Mouse (Mus musculus) brain, embryonic 14.5 days (tissue): ENCODE measurements around the gene Sesn1. TPM values are rescaled to one million over a fixed set of nuclear protein-coding genes. Genes with fewer than 3 reads are reported as not detected.
"Not testable (repeated sequence)": the region's sequence is repeated elsewhere in the genome, so short reads cannot be mapped to it uniquely, and the experiment has no call there.

Experiments used
- DNase-seq: peaks from one replicate; pipeline ENCODE4 v3.0.0-alpha.2; 2011; ENCODE audit warnings: low read depth
- CTCF ChIP-seq: fragments of 200-500 bp; IDR thresholded peaks from 2 replicates; pipeline ENCODE4 v1.5.1; 2012; ENCODE audit warnings: inconsistent platforms, mild to moderate bottlenecking, moderate library complexity, borderline replicate concordance; ENCODE audit not compliant: insufficient read depth, insufficient read length; ENCODE audit errors: extremely low read depth
- POLR2A ChIP-seq: fragments of 200-500 bp; IDR thresholded peaks from 2 replicates; pipeline ENCODE4 v1.6.1; 2012; ENCODE audit warnings: mild to moderate bottlenecking, inconsistent platforms, borderline replicate concordance; ENCODE audit not compliant: poor library complexity, insufficient read depth, insufficient read length, severe bottlenecking; ENCODE audit errors: extremely low read depth
- polyA plus RNA-seq: library from polyadenylated mRNA; depleted of rRNA; stranded (reverse); fragments of >200 nt; gene quantifications from 2 replicates; pipeline ENCODE4 v1.2.3, GENCODE M21; 2012

Sesn1 gene
- polyA plus RNA-seq, 1 experiment, result 32.2 TPM

DNA sequence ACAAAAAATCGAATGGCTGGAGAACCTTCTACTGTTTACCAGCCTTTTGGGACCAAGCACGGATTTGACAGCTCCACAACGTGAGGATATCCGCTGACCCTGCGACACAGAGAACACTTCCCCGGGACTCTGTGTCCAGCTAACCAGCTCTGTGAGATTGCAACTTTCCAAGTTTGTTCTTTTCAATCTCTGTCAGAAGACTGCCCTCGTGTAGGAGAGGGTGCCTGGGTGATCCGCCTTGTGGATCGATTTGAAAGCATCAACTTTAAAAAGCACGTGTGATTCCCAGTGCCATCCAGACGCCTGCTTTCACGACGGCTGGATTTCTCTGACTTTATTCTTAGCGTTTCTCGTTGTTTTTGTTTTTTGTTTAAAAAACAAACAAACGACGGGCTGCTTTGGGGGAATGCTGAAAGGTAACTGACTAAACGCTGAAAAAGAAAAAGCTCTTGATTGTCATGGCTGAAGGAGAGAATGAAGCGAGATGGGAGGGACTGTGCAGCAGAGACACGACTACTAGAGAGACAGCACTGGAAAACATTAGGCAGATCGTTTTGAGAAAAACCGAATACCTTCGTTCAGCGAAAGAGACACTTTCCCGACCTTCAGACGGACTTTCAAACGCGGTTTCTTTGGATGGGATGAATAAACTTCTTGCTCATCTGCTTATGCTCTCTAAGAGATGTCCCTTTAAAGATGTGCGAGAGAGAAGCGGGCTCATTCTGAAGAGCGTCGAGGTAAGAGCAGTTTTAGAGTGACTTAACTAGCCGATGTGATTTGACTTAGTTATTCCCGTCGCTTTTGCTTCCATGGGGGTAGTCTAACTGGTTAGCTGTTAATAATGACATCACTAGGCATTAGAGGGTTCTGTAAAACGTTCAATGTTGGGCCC is 1.1 kb downstream of the Sesn1 start:
- peak; percentile 40 for DNase-seq
- TF ChIP-seq CTCF (no peak), POLR2A (no peak)

DNA sequence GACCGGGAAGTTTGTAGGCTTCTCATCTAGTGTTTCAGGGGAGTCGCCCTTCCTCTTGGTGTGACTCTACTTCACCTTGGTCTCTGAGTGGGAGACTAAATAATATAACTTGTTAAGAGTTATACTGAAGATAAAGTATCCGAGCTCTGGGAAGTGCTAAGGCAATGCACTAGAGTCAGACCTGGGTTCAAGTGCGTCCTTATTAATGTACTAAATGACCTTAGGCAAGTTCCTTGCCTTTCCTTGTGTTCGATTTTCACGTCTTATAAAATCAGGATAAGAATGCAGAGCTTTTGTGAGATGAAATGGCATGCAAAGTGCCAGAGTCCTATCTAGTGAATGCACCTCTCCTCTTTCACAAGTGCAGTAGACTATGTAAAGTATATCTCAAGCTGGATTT is 2.8 kb downstream of the Sesn1 start:
- TF ChIP-seq POLR2A (no peak), CTCF (no peak)
- DNase-seq, result no peak

DNA sequence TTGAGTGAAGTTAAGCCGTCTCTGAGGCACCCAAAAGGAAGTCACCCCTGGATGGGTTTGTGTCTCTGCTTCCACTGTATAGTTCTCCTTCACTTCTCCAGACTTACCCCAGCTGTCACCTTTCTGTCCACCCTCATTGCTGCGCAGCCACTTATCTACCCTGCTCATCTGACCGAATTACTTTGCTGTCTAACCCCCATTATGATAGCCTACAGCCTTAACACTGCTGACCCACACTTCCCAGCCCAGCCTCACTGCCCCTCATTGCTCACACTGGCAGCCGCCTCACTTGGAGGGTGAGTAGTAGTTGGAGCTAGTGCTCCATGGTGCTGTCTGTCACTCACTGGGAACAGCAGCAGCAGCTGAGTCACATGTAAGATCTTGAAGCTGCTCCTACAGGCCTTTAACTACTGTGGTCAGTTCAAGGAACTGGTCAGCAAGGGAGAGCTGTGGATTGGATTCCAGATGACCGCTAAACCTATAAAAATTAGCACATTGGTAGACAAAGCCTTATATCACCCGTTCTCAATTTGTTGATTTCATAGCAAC is 4.6 kb downstream of the Sesn1 start:
- DNase-seq, result no peak
- no peak for TF ChIP-seq CTCF
- TF ChIP-seq POLR2A, result no peak

DNA sequence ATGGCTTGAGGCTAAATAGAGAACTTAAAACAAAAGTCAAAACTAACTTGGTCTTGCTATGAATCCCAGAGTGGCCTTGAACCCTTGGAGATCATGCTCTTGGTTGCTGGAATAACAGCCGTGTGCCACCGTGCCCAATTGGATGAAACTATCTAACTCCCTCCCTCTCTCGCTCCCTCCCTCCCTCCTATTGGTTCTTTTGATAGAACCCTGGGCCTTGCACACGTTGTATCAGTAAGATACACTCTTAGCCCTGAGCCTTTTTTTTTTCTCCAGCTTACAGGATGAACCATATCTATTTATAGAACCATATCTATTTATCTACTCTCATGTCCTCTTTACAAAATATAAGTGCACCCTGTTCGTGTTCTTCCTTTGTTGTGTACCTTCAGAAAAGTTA is 6.8 kb downstream of the Sesn1 start:
- TF ChIP-seq POLR2A (no peak), CTCF (no peak)
- no peak for DNase-seq

DNA sequence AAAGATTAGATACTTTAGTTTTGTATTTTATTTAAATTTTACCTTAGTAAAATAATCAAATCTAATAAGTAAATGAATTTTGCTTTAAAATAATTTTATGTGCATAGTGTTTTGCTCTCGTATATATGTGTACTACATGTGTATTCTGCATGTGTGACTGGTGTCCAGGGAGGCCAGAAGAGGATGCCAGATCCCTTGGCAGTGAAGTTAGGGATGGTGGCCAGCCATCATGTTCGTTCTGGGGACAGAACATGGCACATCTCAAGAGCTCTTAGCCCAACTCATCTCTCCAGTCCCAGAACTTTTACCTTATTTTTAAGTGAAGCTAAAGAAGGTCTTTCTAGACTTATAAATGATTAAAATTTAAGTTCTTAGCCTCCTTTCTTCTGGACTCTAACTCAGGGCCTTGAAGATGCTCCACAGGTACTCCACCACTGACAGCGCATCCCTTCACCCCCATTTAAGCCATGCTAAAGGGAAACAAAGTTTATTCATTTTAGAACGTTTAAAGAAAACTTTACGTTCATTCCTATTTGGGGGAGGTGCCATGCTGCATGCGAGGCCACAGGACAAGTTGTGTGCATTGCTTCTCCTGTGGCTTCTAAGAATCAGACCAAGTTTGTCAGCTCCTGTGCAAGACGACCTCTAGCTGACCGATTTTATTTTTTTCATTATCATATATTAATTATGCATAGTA is 8.4 kb downstream of the Sesn1 start:
- TF ChIP-seq POLR2A (no peak), CTCF (no peak)
- no peak for DNase-seq

DNA sequence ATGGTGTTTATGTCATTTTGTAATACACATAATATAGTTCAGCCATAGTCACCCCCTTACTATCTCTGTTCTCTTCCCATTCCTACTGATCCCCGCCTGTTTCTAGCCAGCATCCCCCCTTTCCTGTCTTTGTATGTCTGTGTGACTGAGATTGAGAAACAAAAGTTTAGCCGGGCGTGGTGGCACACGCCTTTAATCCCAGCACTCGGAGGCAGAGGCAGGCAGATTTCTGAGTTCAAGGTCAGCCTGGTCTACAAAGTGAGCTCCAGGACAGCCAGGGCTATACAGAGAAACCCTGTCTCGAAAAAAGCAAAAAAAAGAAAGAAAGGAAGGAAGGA is 9.0 kb downstream of the Sesn1 start:
- not testable (repeated sequence) for DNase-seq

DNA sequence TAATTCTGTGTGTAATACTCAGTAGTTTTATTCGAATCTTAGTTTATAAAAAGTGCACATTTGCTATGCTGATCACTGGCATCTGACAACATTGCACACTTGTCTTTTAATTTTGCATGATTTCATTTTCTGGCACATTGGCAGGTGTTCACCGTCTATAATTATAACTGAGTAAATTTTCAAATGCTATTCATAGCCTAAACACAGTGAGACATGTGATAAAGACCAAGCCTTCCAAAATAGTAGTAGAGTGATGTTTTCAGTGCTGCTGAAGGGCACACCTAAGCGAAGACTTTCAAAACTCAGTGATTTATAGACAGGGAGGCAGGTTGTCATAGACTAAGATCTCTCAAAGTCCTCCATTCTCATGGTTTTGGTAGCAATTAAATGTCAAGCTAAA is 9.6 kb downstream of the Sesn1 start:
- no peak for DNase-seq
- TF ChIP-seq CTCF, result no peak

DNA sequence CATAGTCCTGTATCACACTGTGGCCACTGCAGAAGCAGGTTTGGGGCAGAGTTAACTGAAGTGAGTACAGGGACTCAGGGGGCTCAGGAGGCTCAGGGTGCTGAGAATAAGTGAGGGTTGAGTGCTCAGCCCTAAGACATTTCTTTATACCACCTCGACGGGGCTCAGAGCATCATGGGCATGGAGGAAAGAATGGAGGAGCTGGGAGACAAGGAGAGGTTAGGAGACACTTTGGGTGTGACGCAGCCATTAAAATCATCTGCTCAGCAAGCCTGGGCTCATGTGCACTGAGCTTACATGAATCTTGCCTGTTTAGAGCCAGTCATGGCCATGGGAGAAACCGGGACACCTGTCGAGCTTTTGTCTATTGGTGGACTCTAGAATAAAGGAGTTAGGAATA is 10.7 kb downstream of the Sesn1 start:
- TF ChIP-seq CTCF (no peak), POLR2A (no peak)
- DNase-seq, result no peak

DNA sequence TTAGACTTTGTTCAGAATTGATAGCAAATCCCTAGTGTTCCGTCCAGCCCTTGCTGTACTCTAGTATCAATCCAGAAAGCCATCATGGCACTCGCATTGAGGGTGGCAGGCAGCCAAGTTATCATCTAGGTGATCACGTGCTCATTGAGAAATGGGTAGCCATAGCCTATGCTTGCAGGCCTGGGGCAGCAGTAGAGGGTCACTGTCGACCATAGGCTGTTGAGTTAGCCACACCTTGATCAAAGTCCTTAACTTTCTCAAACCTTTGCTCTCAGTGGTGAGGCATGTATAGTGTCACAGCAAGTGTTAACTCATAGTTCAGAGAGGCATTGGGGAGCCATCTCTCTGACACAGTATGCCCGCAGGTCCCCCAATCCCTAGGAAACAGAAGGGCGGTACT is 11.4 kb downstream of the Sesn1 start:
- no peak for DNase-seq
- TF ChIP-seq POLR2A (no peak), CTCF (no peak)

DNA sequence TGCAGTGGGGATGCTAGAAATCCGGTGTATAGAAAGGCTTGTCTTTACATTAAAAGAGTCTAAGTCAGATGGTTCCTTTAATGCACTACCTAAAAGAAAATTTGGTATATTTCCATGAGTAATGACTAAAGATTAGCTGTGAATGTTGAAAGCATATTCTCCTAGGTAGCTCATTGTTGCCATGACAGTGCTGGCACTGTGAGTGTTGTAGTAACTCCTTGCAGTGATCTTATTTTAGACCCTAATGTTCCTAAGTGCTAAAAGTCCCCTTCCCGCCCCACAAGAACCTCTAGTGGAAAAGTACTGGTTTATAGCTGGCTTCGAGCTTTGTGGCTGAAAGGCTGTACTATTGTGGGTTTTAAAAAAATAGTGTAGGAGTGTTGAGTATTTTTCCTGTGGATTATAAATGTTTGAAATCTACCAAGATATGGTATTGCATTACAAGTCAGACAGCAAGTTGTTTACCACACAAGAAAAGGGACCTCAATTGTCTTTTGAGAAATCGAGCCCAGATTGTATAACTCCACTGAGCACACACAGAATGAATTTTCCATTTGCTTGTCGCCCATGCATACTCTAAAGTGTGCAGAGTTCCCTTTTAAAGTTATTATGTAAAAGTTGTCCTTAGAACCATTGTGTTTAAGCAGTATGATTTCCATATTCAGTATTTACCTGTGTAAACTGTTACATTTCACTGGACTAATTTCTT is 13.0 kb downstream of the Sesn1 start:
- TF ChIP-seq CTCF, result no peak
- no peak for TF ChIP-seq POLR2A
- no peak for DNase-seq

DNA sequence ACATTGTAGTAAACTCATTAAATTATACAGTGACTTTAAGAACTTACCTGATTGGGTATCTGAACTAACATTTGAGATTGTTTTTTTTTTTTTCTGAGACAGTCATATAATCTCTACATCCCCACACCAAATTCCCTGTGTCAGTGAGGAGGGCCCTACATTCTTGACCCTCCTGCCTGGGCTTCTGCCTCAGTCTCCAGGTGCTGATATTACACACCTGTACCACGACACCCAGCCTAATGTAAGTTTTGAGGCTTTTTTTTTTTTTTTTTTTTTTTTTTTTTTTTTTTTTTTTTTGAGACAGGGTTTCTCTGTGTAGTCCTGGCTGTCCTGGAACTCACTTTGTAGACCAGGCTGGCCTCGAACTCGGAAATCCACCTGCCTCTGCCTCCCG is 13.5 kb downstream of the Sesn1 start:
- not testable (repeated sequence) for DNase-seq

DNA sequence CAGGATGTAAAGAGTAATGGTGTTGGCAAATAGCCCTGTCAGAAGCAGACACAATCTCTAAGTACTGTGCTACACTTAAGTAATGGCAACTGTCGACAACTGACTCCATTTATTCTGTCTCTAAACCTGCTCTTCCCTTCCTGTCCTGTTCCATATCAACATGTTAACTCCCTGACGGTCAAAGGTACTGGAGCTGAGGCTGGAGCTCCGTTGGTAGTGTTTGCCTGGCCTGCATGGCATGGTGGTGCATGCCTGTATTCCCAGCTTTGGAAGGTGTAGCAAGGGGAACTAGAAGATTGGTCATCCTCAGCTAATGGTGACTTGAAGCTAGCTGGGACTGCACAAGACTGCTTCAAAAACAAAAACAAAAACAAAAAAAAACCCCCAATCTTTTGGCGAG is 14.2 kb downstream of the Sesn1 start:
- no peak for DNase-seq
- TF ChIP-seq CTCF, result no peak
- no peak for TF ChIP-seq POLR2A

DNA sequence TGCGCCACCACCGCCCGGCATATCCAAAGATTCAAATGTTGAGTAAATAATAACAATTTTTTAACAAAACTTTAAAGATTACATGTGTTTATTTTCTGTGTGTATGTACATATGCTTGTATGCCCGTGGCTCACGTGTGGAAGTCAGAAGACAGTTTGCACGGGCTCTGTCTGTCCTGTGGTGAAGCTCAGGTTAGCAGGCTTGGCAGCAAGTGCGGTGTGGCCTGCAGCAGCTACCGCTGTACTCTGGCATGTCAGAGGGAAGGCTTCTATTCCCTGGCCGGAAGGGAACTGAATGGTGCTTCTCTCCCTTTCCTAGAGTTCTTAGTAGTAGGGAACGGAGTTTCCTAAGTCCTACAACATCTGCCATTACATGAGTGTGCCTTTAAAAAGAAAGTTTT is 15.3 kb downstream of the Sesn1 start:
- DNase-seq, result no peak
- no peak for TF ChIP-seq CTCF
- no peak for TF ChIP-seq POLR2A

DNA sequence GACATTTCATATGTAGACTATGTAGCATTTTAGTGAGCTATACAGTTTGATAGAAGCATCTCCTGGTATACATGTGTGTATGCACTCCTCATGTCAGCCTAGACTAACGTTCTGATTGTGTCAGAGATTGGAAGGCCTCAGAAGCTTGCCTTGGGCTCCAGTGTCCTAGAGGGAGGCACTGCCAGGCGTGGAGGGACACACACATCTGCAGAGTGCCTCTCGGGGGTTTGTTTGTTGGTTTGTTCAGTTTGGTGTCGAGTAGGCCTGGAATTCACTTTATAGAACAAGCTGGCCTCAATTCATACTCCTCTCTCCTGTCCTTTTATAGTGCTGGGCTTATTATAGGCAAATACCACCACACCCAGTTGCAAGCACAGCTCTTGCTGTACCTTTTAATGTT is 16.3 kb downstream of the Sesn1 start:
- DNase-seq, result no peak
- TF ChIP-seq POLR2A (no peak), CTCF (no peak)

DNA sequence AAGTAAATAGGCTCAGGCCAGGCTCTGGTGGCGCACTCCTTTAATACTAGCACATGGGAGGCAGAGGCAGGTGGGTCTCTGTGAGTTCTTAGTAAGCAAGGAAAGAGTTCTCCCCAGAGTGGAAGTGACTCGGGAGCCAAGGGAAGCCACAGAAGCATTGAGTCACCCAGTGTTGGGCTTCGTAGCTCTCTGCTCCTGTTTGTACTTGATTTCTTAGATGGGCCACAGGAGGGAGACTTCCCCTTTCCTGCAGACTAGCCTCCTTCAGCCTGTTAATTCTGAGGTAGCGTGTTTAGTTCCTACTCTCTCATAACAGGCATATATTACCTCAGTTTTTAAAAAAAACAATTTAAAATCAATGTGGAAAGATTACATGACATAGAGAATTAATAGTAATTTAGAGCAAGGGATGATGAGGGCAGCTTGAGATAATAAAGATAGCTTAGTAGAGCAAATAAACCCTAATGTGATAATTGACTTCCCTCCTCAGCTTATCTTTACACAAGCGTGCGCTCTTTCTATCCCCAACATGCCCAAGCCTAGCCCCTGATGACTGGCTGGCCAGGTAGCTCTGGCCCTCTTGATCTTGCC is 16.9 kb downstream of the Sesn1 start:
- no peak for DNase-seq
- TF ChIP-seq CTCF (no peak), POLR2A (no peak)
